Mouse (Mus musculus) limb, embryonic 11.5 days (tissue): ENCODE data around the gene Rnaseh2a. TPM values are rescaled to one million over a fixed set of nuclear protein-coding genes. Genes with fewer than 3 reads are reported as not detected.

Experiments
- ATAC-seq: fragments of 200-750 bp; cut with Nextera tagmentation; 2 replicates; pipeline ENCODE4 v1.8.0; 2017; ENCODE audit warnings: low read depth; ENCODE audit not compliant: insufficient number of reproducible peaks, low FRiP score, low TSS enrichment
- DNase-seq: peaks from one replicate; pipeline ENCODE4 v3.0.0-alpha.2; 2015; ENCODE audit warnings: low spot score
- H3K27ac ChIP-seq: fragments of 300-500 bp; sonication (generic); replicated peaks from 2 replicates; pipeline ENCODE4 v1.5.1; 2014; ENCODE audit warnings: low read depth, mild to moderate bottlenecking, low read length
- H3K27me3 ChIP-seq: fragments of 300-500 bp; sonication (generic); 2 replicates; pipeline ENCODE4 v1.6.1; 2014; ENCODE audit warnings: mild to moderate bottlenecking, low read length, mixed read lengths; ENCODE audit not compliant: control insufficient read depth, insufficient read depth
- H3K36me3 ChIP-seq: fragments of 300-500 bp; sonication (generic); 2 replicates; pipeline ENCODE4 v1.6.1; 2014; ENCODE audit warnings: mild to moderate bottlenecking, low read length, moderate library complexity, mixed read lengths; ENCODE audit not compliant: control insufficient read depth, insufficient read depth
- H3K4me1 ChIP-seq: fragments of 300-500 bp; sonication (generic); 2 replicates; pipeline ENCODE4 v1.6.1; 2014; ENCODE audit warnings: low read length, mixed read lengths; ENCODE audit not compliant: control insufficient read depth, insufficient read depth
- H3K4me2 ChIP-seq: fragments of 300-500 bp; sonication (generic); 2 replicates; pipeline ENCODE4 v1.6.1; 2014; ENCODE audit warnings: low read depth, mild to moderate bottlenecking, moderate library complexity; ENCODE audit not compliant: severe bottlenecking
- H3K4me3 ChIP-seq: fragments of 300-500 bp; sonication (generic); 2 replicates; pipeline ENCODE4 v1.5.1; 2014; ENCODE audit warnings: low read depth, low read length
- H3K9ac ChIP-seq: fragments of 300-500 bp; sonication (generic); 2 replicates; pipeline ENCODE4 v1.6.1; 2014; ENCODE audit warnings: mild to moderate bottlenecking, low read length
- H3K9me3 ChIP-seq: fragments of 300-500 bp; sonication (generic); 2 replicates; pipeline ENCODE4 v1.6.1; 2016; ENCODE audit warnings: low read length; ENCODE audit not compliant: control insufficient read depth
- WGBS: fragments of 180-500 bp; shearing (Covaris S2); extraction: QIAGEN DNeasy Blood & Tissue Kit; methylation state at CpG from one replicate; pipeline ENCODE4 v1.1.7; 2014; 5-methylcytosine and 5-hydroxymethylcytosine counted together
- polyA plus RNA-seq: library from polyadenylated mRNA; unstranded; fragments of >200 nt; fragmentation: Nextera tagmentation; extraction: Ambion mirVana; gene quantifications from 2 replicates; pipeline ENCODE4 v1.2.1, GENCODE M21; 2014

Gene Rnaseh2a
- polyA plus RNA-seq, 1 experiment from 2014 or later: 133 TPM

DNA sequence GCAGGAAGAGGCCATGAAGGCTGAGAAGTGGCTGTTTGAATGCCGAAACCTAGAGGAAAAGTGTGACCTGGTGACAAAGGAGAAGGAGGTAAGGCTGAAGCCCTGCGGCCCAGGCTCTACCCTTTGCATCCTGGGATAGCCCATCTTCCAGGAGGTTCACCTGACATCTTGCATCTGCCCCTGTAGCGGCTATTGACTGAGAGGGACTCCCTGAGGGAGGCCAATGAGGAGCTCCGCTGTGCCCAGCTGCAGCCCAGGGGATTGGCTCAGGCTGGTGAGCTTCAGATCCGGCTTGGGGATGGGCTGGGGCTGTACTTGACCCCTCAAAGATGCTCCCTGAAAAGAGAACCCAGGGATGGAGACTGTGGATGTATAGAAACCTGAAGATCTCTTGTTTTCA lies 27.4 kb upstream of the Rnaseh2a start:
- Histone ChIP-seq H3K4me2 (no peak overlapping the region), H3K4me1 (peaks cover 7% of the 10 kb centered on the region; the same call in 1 of the 2 replicates), H3K9ac (no peak overlapping the region), H3K27me3 (peaks cover 14% of the 10 kb centered on the region), H3K4me3 (no peak overlapping the region), H3K27ac (no peak overlapping the region), H3K9me3 (no peaks in the 10 kb centered on the region), H3K36me3 (no peaks in the 10 kb centered on the region)
- DNase-seq: no peak
- WGBS: 76% methylated on average over 5 of the region's 5 CpGs
- ATAC-seq: no peak

DNA sequence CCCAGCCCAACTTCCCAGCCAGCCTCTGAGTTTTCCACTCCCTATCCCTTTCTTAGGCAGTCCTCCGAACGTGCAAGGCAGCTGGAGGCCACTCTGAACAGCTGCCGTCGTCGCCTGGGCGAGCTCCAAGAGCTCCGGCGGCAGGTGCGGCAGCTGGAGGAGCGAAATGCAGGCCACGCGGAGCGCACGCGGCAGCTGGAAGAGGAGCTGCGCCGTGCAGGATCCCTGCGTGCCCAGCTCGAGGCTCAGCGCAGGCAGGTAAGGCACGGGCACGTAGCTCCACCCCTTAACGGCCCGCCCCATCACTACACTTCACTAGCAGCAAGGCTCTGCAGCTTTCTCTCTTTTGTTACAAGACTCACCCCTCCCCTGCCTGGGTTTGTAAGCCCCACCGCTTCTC lies 26.1 kb upstream of the Rnaseh2a start:
- no peak overlapping the region for H3K9ac ChIP-seq

DNA sequence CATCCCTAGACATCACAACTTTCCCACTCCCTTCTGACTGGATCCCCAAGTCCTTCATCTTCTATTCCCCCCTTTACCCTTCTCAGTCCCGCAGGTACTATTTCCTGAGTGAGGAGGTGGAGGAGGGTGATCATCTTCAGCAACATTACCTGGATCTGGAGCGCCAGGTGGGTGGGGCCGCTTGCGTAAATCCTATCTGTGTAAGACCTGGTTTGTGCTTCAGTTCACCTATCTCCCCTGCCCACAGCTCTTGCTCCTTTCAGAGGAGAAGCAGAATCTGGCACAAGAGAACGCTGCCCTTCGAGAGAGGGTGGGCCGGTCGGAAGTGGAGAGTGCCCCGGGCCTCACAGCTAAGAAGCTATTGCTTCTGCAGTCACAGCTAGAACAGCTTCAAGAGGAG lies 24.8 kb upstream of the Rnaseh2a start:
- no peak overlapping the region for H3K4me3 ChIP-seq
- ATAC-seq: no peak
- H3K36me3 ChIP-seq: no peaks in the 10 kb centered on the region
- no peaks in the 10 kb centered on the region for H3K9me3 ChIP-seq
- no peak overlapping the region for H3K9ac ChIP-seq
- DNase-seq: no peak
- H3K4me2 ChIP-seq: no peak overlapping the region
- H3K27ac ChIP-seq: no peak overlapping the region
- peaks cover 14% of the 10 kb centered on the region for H3K27me3 ChIP-seq
- WGBS: 92% methylated on average over 9 of the region's 9 CpGs
- H3K4me1 ChIP-seq: peaks cover 10% of the 10 kb centered on the region; the same call in 1 of the 2 replicates

More for the DNA sequence above, 26.1 kb upstream of the Rnaseh2a start:
- peaks cover 14% of the 10 kb centered on the region for H3K27me3 ChIP-seq
- DNase-seq: peak; percentile 41
- no peak overlapping the region for H3K4me2 ChIP-seq
- H3K4me3 ChIP-seq: no peak overlapping the region
- peaks cover 9% of the 10 kb centered on the region; the same call in 1 of the 2 replicates for H3K4me1 ChIP-seq
- no peak overlapping the region for H3K27ac ChIP-seq
- H3K36me3 ChIP-seq: no peaks in the 10 kb centered on the region
- no peak for ATAC-seq
- no peaks in the 10 kb centered on the region for H3K9me3 ChIP-seq
- 32% methylated on average over 25 of the region's 25 CpGs for WGBS

DNA sequence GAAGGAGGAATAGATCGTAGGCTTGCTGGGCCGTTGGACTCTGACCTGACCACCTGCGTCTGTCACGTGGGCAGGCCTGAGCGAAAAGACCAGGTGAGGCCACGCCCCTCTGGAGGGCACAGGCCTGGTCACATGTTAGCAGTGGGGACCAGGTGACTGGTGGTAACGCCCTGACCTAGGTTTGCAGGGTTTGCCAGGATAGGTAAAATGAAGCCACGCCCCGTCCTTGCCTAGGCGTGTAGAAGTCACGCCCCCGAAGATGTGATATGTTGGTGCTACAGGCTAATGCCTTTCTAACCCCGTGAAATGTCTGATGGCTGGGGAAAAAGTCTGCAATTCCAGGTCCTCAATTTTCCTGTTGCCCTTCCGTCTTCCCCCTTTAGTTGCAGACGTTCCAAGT lies 21.3 kb upstream of the Rnaseh2a start:
- 2% methylated on average over 15 of the region's 15 CpGs for WGBS
- peak; percentile 62 for DNase-seq
- peaks cover 11% of the 10 kb centered on the region for H3K27me3 ChIP-seq

DNA sequence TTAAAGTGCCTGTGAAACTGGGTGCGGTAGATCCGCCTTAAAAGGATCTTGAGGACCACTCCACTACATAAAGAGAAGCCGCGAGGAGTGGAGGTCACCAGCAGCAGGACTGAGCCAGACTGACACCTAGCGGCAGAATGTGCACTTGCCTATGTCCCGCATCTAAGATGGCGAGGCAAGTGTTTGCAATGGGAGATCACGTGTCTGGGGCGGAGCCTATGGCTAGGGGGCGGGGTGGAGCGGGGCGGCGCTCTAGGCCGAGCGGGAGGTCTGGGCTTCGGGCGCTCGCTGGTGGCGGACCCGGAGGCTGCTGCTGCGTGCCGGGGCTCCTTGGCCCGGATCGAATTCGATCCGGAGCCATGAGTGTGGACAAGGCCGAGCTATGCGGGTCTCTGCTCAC lies 20.8 kb upstream of the Rnaseh2a start, which contains the start of gene Hook2:
TSS of gene Hook2 (plus strand) at position 255 of the 400 bp plus-strand sequence.
- Histone ChIP-seq H3K9me3 (no peaks in the 10 kb centered on the region), H3K4me3 (peak within 1 kb of the TSS; percentile 32), H3K4me2 (peak within 1 kb of the TSS; percentile 55), H3K27ac (0 out of 2 replicates have a peak within 1 kb of the TSS, but pooled peaks have one; percentile 23), H3K36me3 (no peaks in the 10 kb centered on the region), H3K27me3 (peaks cover 7% of the 10 kb centered on the region), H3K9ac (peak within 1 kb of the TSS; percentile 61), H3K4me1 (peaks cover 13% of the 10 kb centered on the region)
- peak; percentile 98 for DNase-seq
- peak; percentile 91 for ATAC-seq
- under 1% methylated on average over 26 of the region's 28 CpGs for WGBS

More for the DNA sequence above, 21.3 kb upstream of the Rnaseh2a start:
- peak overlapping the region; percentile 32 for H3K4me3 ChIP-seq
- H3K36me3 ChIP-seq: no peaks in the 10 kb centered on the region
- no peaks in the 10 kb centered on the region for H3K9me3 ChIP-seq
- peaks cover 10% of the 10 kb centered on the region for H3K4me1 ChIP-seq
- H3K9ac ChIP-seq: peak overlapping the region; percentile 53
- ATAC-seq: peak; percentile 50
- peak overlapping the region; percentile 55 for H3K4me2 ChIP-seq
- H3K27ac ChIP-seq: no peak overlapping the region

DNA sequence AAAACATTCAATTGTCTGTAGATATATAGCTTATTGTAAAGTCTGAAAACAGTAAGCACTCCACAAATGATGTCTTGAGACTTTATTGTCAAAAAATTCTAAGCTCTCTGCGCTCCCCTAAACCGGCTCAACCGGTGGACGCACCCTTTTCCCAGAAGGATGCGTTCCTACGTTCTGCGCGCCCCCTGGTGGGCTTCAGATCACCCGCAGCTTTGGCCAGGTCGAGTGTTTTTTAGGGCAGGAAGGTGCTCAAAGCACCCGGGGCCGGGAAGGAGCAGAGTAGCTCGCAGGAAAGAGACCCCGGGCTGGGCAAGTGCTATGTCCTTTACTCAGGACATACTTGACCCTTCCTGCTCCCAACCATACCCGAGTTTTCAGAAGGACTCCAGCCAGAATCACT lies 20.2 kb upstream of the Rnaseh2a start:
- H3K4me1 ChIP-seq: peaks cover 16% of the 10 kb centered on the region
- WGBS: under 1% methylated on average over 15 of the region's 15 CpGs

DNA sequence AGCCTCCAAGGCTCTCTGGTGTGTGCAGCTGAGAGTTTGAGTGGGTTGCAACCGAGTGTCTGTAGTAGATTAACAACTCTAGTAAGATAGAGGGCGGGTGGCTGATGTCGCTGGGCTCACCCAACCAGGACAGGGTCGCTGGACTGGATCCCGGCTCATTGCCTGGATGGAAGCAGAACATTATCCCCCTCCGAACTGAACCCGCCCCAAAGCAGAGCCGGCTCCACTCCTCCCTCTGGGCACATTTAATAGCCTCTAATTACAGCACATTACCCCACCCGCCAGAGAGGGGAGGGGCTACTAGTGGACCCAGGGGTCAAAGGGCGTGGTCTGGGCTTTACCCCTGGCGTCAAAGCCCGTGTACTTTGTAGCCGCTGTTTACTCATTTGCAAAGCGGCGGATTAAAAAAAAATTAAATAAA lies 19.8 kb upstream of the Rnaseh2a start:
- no peaks in the 10 kb centered on the region for H3K36me3 ChIP-seq
- no peaks in the 10 kb centered on the region for H3K27me3 ChIP-seq
- H3K9ac ChIP-seq: no peak overlapping the region
- 9% methylated on average over 15 of the region's 15 CpGs for WGBS
- ATAC-seq (no peak), DNase-seq (peak; percentile 55)
- H3K4me1 ChIP-seq: peaks cover 21% of the 10 kb centered on the region
- no peaks in the 10 kb centered on the region for H3K9me3 ChIP-seq
- peak overlapping the region; percentile 25 for H3K4me2 ChIP-seq
- no peak overlapping the region for H3K27ac ChIP-seq
- H3K4me3 ChIP-seq: no peak overlapping the region

More for the DNA sequence above, 20.2 kb upstream of the Rnaseh2a start:
- H3K4me3 ChIP-seq: peak overlapping the region; percentile 32
- no peaks in the 10 kb centered on the region for H3K36me3 ChIP-seq
- no peaks in the 10 kb centered on the region for H3K9me3 ChIP-seq
- peak overlapping the region; percentile 61 for H3K9ac ChIP-seq
- peak overlapping the region; percentile 55 for H3K4me2 ChIP-seq
- DNase-seq: peak; percentile 95
- H3K27me3 ChIP-seq: peaks cover 2% of the 10 kb centered on the region; the same call in 1 of the 2 replicates
- peak; percentile 29 for ATAC-seq
- H3K27ac ChIP-seq: 0 out of 2 replicates have a peak overlapping the region, but pooled peaks have one; percentile 23

DNA sequence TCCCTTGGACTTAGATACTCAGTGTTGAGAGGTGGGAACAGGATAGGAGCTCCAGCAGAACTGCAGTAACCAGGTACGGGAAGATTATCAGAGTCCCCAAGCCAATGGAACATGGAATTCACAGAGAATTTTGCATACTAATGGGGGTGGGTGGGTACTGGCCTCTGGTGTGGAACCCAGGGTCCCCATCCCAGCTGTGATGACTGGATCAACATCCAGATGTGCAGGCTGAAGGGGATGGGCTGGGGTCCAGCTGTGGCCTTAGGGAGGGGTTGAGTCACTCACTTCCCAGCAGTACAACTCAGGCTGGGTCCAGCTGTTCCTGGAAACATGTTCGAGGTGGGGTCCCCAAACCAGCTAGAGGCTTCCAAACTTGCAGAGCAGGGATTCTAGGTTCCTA lies 18.3 kb upstream of the Rnaseh2a start:
- Histone ChIP-seq H3K9me3 (no peaks in the 10 kb centered on the region), H3K27ac (no peak overlapping the region), H3K4me2 (no peak overlapping the region), H3K36me3 (no peaks in the 10 kb centered on the region), H3K27me3 (no peaks in the 10 kb centered on the region), H3K4me1 (peaks cover 25% of the 10 kb centered on the region), H3K4me3 (no peak overlapping the region), H3K9ac (no peak overlapping the region)
- ATAC-seq: no peak
- WGBS: 61% methylated on average over 2 of the region's 2 CpGs
- DNase-seq: no peak

DNA sequence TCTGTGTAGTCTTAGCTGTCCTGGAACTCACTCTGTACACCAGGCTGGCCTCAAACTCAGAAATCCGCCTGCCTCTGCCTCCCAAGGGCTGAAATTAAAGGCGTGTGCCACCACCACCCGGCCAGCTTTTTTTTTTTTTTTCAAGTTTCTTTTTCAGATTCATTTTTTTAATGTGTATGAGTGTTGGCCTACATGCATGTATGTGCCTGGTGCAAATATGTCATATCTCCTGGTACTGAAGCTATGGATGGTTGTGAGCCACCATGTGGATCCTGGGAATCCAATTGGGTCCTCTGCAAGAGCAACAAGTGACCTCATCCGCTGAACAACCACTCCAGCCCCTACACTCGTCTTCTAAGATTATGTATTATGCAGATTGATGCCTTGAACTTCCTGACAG lies 17.8 kb upstream of the Rnaseh2a start:
- Histone ChIP-seq H3K9ac (no peak overlapping the region), H3K36me3 (no peaks in the 10 kb centered on the region), H3K4me3 (no peak overlapping the region), H3K27me3 (no peaks in the 10 kb centered on the region), H3K4me1 (peaks cover 25% of the 10 kb centered on the region), H3K27ac (no peak overlapping the region), H3K4me2 (no peak overlapping the region), H3K9me3 (no peaks in the 10 kb centered on the region)
- DNase-seq (no peak), ATAC-seq (no peak)
- 77% methylated on average over 5 of the region's 5 CpGs for WGBS
